Mouse (Mus musculus): ENCODE data around the gene Dolpp1.

Gene Dolpp1

DNA sequence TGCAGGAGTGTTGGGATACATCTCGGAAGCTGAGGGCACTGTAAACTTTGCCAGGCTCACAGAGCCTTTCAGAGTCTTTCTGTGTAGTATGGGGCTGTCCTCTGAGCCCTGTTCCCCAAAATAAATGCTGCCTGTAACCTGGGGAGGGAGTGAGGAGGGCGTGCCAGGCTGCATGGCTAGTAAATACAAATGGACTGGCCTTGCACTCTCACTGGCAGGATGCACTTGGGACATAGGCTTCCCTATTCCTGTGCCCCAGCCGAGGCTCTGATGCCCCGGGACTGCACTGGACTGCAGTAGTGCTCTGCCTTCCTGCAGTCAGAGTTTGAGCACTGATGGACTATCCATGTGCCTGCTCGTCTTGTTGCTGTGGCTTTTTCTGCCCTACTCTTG is 50.4 kb downstream of the Dolpp1 start:
- peak; percentile 51 for DNase-seq

DNA sequence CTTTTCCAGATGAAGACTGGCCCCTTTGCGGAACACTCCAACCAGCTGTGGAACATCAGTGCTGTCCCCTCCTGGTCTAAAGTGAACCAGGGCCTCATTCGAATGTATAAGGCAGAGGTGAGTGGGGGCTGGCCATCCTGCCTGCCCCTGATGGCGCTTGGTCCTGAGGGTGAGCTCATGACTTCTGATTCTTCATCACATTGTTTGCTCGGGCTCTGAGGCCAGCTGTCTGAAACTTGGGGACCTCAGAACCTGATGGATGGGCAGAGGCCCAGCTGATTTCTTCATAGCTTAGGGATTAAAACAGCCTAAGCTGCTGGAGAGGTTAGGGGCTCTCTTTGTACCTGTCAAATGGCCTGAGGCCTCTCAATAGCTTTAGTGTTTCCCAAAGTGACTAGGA is 51.2 kb downstream of the Dolpp1 start:
- DNase-seq, result peak; percentile 30

DNA sequence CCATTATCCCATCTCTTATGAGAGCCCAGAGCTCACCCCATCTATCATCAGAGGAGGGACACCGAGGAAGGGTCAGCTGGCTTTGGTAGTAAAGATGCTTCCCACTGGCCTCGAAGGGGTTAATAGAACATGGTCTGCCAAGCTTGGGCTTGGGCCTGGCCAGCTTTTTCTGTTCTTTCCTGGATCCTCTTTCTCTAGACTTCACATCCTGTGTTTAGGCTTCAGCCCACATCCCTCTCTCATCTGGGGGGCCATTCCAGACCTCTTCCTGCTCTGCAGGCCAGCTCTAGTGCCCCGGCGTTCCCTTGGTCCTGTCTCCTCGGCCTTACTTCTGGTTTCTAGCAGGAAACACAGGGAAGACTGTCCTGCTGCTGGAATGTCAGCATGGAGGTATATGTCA is 52.0 kb downstream of the Dolpp1 start:
- peak; percentile 47 for DNase-seq

GRCm38 (mm10) chr2:30444450-30444849 is 52.4 kb downstream of the Dolpp1 start:
- DNase-seq, result no peak

GRCm38 (mm10) chr2:30445312-30445711 is 53.3 kb downstream of the Dolpp1 start:
- peak; percentile 84 for DNase-seq

DNA sequence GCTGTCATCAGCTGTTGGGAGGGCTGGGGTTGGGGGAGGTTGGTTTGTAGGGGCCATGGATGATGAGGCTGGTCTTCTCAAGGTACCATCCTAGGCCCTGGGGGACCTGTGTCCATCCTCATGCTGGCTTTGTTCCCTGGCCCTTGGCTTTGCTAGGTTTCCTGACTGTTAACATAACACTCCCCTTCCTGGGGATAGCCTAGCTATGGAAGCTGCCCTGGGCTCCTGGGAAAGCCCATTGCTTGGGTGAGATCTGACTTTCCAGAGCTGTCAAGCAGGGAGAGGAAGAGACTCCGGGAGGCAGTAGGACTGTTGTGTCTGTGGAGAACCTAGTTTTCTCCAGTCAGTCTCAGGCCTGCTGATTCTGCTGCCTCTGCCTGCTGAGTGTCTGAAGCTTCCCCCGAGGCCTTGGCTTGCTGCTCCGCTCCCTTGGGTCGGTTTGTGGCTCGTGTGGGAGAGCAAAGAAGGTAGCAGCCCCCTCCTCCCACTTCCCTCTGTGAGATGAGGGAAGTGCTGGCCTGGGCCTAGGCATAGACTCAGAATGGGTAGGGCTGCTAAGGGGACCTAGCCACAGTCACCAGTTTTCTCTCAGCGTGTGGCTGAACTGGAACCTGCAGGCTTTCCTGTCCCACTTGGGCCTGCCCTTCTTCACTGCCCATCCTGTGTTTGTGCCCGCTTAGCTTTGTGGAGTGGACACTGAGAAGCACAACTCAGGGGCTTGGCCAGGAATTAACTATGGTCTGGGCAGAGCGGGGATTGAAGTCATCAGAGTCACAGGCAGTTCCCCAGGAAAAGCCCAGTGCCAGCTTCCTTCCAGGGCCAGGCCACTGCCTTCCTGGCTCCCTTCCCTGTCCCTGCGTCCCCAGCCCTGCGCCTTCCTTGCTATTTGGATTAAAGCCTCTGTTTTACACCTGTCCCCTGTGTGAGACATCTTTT is 55.1 kb downstream of the Dolpp1 start:
- DNase-seq, result peak; percentile 51

GRCm38 (mm10) chr2:30448371-30448770 is 56.3 kb downstream of the Dolpp1 start:
- DNase-seq, result peak; percentile 29

Data from kidney, postnatal 10 days (tissue).